Mouse (Mus musculus) E14TG2a.4 (cell line): ENCODE data around the gene Ier3.
"Not testable (repeated sequence)": the region's sequence is repeated elsewhere in the genome, so short reads cannot be mapped to it uniquely, and the experiment has no call there.

Source experiments
- CTCF ChIP-seq: conservative IDR thresholded peaks from 2 replicates; pipeline ENCODE4 v1.5.1; 2014; ENCODE audit warnings: low read length
- NANOG ChIP-seq: IDR thresholded peaks from 2 replicates; pipeline ENCODE4 v1.6.1; 2014; ENCODE audit warnings: borderline replicate concordance, low read length, mixed read lengths
- POU5F1 ChIP-seq: IDR thresholded peaks from 2 replicates; pipeline ENCODE4 v1.6.1; 2014; ENCODE audit warnings: low read length, borderline replicate concordance

DNA sequence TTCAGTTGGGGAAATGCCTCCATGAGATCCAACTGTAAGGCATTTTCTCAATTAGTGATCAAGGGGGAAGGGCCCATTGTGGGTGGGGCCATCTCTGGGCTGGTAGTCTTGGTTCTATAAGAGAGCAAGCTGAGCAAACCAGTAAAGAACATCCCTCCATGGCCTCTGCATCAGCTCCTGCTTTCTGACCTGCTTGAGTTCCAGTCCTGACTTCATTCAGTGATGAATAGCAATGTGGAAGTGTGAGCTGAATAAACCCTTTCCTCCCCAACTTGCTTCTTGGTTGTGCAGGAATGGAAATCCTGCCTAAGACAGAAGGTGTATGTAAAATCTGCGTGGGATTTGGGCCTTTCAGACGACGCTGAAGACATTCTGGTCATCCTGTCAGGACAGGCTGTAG is 17.5 kb downstream of the Ier3 start:
- TF ChIP-seq CTCF, POU5F1, NANOG: not testable (repeated sequence)
